Mouse (Mus musculus) urinary bladder, postnatal 0 days (tissue): Measurements from ENCODE around the gene Alcam. TPM values are rescaled to one million over a fixed set of nuclear protein-coding genes. Genes with fewer than 3 reads are reported as not detected.

Experiments
- polyA plus RNA-seq: library from polyadenylated mRNA; unstranded; fragments of >200 nt; fragmentation: Nextera tagmentation; extraction: Ambion mirVana; gene quantifications from 2 replicates; pipeline ENCODE4 v1.2.1, GENCODE M21; 2015

Alcam gene
- polyA plus RNA-seq = 13.7 and 17.5 TPM in 2 replicates

GRCm38 (mm10) chr16:52453971-52454514 is at the start of gene Alcam:
Gene Alcam (minus strand): TSS chr16:52454074.

